Mouse (Mus musculus): ENCODE data around the gene Dock1.

GRCm38 (mm10) chr7:135043931-135044765 is 373.7 kb downstream of the Dock1 start:
- TF ChIP-seq ZMIZ1 (IDR thresholded peaks at IDR 0.05; ENCODE audit: low read depth, low read length) (no peak), ZNF384 (IDR thresholded peaks at IDR 0.05; ENCODE audit: low read depth, low read length) (no peak), RAD21 (IDR thresholded peaks at IDR 0.05; ENCODE audit: low read depth, low read length) (no peak), KAT2A (IDR thresholded peaks at IDR 0.05; ENCODE audit: insufficient replicate concordance, low read length) (no peak), POLR2A (IDR thresholded peaks at IDR 0.05; ENCODE audit: low read depth, low read length) (no peak), CTCF (conservative IDR thresholded peaks at IDR 0.05 in 1 of 2, IDR thresholded peaks at IDR 0.05 in 1 of 2; ENCODE audit: low read depth in 2 of 2, low read length in 2 of 2) (no peak), NRF1 (IDR thresholded peaks at IDR 0.05; ENCODE audit: low read depth, low read length) (no peak)

All from CH12.LX (cell line).